Mouse (Mus musculus): ENCODE data around the gene Asb4.

DNA sequence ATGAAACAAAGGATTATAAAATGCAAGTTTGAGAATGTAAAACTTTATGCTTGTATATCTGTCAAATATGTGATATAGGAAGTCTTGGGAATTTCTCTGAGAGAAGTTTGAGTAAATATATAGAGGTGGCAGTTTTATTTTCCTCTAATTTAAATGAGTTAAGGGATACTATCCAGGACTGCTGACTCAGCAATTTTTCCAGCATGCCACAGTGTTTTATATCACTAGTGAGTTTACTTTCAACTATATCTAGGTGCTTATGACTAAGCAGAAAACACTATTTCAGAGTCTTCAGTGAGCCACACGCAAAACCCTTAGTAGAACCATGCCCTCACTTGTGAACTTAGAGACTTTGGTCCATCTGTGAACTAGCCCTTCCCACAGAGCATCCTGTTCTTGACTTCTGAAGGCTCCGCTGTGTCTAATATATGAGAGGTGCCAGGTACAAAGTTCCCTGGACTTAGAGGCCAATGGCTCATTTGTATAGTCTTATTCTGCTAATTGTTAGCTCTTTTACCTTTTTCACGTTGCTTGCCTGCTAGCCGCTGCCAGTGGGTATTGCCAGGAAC, 46.9 kb downstream of the Asb4 start:
- TF ChIP-seq POLR2A (IDR thresholded peaks at IDR 0.05; ENCODE audit: borderline replicate concordance, control insufficient read depth, low read depth, low read length) = no peak
- no peak for TF ChIP-seq CTCF (IDR thresholded peaks at IDR 0.05; ENCODE audit: control insufficient read depth, insufficient read depth, low read length)
